Mouse (Mus musculus): ENCODE data around the gene Gm28729. TPM values are rescaled to one million over a fixed set of nuclear protein-coding genes. Genes with fewer than 3 reads are reported as not detected.
"Not testable (repeated sequence)": the region's sequence is repeated elsewhere in the genome, so short reads cannot be mapped to it uniquely, and the experiment has no call there.

Gm28729 gene
- total RNA-seq (2015) (0.42 TPM in 1 of 2 replicates, not detected in the other), total RNA-seq (2017) (0.20 TPM in 1 of 2 replicates, not detected in the other)

DNA sequence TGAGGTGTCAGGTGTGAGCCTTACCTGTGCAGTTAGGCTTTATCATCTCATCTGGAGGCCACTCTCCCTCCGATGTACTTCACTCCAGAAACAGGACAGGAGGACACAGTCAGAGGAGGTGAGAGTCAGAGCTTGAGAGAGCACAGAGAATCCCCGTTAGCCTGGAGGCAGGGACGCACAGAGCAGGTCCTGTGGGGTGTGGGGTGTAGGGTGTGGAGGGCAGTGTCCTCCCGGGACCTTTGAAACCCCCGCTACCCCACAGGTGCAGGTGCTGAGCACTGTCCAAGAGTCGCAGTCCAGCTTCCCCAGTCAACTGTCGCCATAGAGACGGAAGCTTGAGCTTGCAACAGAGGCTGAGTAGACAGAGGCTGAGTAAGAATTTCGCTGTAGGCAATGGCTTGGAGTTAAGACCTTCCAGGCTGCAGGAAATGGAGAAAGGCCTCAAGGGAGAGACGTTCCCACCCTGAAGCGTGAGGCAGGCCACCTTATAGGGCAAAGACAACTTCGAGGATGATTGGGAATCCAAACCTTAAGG lies at the start of gene Gm28729:
Gene Gm28729, minus strand, starts transcription at position 293 of the 535 bp plus-strand sequence.
- ATAC-seq (ENCODE audit: poor library complexity, severe bottlenecking) = peak; percentile 86

DNA sequence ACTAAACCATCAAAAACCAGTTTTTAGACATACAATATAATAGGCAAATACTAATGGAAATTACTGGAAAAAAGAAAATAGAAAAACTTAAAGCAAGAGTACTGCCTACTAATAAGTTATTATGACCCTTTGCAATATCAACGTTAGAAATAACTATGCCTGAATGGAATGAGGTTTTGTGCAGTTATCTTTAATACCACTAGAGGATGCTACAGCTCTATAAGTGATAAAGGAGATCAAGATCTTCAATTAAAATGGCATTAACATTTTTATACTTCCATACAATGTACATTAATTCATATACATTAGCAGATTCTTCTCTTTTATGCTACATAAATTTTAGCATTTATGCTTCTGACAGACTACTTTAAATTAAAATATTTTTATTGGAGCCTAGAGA lies 48.2 kb upstream of the Gm28729 start:
- ATAC-seq (ENCODE audit: poor library complexity, severe bottlenecking) = peak; percentile 52; the same call in 1 of the 2 replicates

DNA sequence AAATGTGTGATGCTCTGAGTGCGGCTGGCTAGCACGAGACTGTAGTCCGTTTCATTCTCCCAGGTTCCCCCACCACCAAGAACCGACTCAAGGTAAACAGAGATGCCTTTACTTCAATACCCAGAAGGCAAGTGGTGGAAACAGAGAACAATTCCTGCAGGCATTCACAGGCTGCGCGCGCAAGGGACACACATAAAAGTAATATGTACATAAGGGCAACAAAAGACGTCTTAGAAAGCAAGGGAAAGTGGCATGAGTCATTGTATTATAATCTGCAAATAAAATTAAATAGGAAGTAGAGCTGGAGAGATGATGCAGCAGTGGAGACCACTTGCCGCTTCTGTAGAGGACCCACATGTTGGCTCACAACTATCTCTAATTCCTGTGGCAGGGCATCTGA lies 47.7 kb upstream of the Gm28729 start:
- no peak for ATAC-seq (ENCODE audit: poor library complexity, severe bottlenecking)

DNA sequence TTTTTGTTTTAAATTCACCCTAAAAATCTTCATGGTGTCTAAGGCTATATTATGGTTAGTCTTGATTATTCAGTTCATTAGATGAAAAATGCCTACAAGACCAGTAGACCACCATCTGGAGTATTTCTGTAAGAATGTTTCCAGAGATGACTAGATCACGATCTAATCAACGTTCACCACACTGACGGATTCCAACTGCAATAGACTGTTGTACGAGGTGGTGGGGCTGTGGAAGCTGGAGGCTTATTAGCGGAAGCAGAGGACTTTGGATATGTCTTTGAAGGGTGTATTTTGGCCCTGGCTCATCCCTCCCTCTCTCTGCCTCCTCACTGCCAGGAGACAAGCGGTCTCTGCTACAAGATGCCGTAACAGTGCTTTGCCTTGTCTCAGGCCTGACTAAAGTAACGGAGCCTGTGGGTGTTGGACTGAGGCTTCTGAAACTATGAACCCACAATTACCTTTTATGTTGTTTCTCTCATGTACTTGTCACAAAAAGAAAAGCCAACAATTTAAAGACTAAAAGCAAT lies 41.5 kb upstream of the Gm28729 start:
- no peak for ATAC-seq (ENCODE audit: poor library complexity, severe bottlenecking)

DNA sequence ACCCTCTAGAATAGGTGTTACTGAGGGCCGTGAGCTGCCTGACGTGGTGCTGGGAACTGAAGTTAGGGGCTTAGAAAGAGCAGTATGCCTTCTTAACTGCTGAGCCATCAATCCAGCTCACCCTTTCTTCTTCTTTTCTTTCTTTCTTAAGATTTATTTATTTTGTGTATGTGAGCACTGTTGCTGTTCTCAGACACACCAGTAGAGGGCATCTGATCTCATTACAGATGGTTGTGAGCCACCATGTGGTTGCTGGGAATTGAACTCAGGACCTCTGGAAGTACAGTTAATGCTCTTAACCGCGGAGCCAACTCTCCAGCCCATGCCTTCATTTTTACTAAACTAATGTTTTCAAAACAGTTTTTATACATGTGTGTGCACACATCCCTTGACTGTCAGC lies 38.4 kb upstream of the Gm28729 start:
- ATAC-seq (ENCODE audit: poor library complexity, severe bottlenecking) = no peak

DNA sequence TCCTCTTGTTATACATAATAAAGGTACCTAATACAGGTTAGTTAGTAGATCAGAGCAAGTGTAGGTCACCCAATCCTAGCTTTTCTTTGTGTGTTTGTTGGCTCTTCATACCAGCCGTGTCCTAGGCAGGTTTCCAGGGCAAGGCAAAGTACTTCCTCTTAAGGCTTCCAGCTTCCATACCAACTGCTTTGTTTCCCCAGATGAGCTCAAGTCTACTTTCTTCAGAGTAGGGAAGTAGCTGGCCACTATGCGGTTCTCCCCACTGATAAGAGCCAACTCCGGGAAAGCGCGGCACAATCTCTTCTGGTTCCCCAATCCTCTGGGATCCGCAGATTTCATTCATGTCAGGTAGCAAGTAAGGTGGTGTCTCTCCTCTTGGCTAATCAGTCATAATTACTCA lies 34.1 kb upstream of the Gm28729 start:
- peak; percentile 62; the same call in 1 of the 2 replicates for ATAC-seq (ENCODE audit: poor library complexity, severe bottlenecking)

DNA sequence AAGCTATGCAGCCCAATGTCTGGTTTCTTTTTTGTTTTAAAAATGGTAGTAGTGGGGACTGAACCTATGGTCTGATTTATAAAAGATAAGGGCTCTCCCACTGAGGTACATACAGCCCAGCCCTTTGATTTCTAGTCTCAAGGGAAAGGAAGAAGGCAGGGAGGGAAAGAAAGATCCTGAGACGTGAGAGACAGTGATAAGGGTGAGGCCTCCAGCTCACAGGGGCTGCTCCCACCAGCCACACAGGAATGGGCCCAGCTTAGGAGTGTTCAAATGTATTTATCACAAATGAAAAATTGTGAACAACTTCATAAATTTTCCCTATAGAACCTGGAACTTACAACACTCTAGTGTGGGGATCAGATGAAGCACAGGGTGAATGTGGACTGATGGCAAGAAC lies 33.5 kb upstream of the Gm28729 start:
- ATAC-seq (ENCODE audit: poor library complexity, severe bottlenecking) = no peak

DNA sequence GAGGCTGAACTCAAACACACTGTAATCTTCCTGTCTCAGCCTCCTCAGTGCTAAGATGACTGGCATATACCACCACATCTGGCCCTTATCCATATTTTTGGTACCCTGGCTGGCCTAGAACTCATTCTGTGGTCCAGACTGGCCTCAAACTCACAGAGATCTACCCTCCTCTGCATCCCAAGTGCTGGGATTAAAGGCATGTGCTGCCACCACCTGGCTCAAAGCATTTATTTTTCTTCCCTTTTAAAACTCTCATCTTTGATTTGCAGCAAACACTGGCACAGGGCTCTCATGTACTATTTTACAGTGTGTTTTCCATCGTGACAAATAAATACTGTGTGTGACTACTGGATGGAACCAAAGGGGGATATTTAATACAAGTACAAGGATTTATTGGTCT lies 29.0 kb upstream of the Gm28729 start:
- ATAC-seq (ENCODE audit: poor library complexity, severe bottlenecking) = no peak

DNA sequence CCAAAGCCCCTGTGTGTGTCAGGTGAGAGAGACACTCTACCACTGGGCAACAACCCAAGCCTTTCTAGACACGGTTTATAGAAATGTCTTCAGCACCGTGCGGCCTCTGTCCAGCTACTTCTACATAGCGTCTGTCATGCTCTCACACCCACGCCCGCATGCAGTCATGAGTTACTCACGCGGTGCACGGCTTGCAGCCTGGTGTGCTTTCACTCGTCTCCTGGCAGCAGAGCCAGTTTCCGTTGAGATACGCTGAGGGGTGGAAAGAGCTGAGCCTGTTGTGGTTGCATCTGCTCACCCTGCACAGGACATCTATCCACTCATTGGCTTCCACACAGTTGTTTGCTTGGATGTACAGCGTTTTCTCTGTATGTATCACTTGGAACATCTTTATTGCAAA lies 20.3 kb upstream of the Gm28729 start:
- no peak for ATAC-seq (ENCODE audit: poor library complexity, severe bottlenecking)

DNA sequence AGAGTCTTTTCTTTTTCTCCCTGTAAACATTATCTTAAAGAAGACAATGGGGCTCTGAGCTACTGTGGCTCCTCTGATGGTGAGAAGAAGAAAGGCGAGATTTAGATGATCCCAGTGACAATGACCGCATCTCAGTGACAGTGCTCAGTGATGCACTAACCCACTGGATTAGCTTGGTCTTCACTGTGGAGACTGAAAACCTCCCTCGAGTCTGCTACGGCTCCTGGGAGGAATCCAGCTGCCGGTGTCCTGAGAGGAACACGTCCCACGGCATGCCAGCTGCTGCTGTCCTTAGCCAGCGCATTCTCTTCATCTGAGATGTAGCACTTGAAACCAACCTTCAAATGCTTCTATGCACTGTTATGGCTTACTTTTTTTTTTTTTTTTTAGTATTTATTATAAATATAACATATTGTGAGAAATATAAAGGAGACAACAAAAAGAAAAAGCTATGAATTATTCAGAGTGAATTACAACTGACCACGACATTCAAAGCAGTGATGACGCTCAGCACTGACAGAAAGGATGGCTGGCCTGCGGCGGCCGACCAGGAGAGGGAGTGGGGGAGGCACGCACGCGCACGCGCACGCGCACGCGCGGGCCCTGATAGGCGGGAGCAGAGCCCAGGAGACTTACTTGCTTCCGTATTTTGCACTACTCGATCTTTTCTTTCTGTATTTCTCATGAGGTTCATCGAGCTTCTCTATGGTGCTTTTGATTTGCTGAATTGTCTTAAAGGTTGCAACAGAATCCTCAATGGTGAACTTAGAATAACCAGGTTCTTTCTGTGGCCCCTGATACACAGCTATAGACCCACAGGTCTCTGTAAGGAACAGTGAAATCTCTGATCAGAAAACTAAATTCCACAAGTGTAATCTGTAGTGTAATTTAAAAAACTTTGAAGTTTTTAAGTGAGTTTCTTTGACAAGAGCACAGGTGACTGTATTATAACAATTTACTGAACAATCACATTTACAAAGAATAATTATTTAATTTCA lies 18.9 kb upstream of the Gm28729 start:
- peak; percentile 100 for ATAC-seq (ENCODE audit: poor library complexity, severe bottlenecking)

DNA sequence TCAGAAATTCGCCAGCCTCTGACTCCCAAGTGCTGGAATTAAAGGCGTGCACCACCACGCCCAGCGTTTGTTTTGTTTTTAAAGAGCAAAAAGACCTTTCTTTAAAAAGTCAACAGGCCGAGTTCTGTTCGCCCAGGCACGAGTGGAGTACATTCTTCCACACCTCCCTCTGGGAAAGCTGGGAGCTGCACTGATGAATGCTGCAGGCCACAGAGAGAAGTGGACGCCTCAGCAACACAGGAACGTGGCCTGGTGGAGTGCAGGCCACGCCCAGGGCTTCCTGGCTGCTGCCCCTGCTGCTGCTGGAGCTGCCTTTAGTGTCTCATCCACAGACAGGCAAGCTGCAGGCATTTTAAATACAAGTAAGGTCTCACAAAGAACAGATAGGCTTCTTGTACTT lies 13.9 kb upstream of the Gm28729 start:
- ATAC-seq (ENCODE audit: poor library complexity, severe bottlenecking) = no peak

DNA sequence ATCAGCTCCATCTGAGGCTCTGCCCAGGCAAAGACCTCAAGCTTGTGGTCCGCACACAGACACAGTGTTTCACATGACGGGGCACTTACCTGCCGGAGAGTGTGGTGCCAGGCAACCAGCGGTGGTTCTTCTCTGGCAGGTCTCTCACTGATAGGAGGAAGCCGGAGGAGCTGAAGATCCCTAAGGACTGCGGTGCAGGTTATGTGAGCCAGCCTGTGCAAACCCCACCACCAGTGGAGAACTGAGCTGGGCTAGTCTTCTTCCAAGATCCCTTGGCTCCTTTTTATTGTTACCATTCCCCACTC lies 12.5 kb upstream of the Gm28729 start:
- ATAC-seq (ENCODE audit: poor library complexity, severe bottlenecking) = no peak

DNA sequence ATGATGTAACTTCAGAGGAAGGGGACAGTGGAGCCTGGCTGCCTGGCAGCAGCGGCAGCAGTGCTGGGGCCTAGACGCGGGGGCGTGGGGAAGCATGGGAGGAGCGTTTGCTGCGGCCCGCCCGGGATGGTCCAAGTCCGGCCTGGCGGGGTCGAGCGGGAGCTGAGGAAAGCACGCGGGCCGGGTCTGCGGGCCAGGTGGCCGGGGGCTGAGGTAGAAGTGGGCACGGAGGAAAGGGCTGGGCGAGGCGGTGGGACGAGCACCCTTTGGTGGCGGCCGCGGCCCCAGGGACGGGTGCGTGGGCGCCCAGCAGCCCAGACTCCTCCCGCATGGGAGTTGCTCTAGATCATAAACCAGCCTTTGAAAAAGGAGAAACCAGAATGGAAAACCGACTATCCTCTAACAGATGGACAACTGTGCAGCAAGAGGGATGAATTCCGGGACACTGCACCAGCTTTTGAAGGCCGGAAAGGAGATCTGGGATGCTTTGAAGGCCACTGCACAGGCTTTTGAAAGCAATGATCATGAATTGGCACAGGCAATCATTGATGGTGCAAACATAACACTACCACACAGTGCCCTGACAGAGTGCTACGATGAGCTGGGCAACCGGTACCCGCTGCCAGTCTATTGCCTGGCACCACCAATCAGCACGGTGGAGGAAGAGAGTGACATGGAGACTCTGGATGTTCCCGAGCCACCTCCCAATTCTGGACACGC lies 12.0 kb upstream of the Gm28729 start:
- ATAC-seq (ENCODE audit: poor library complexity, severe bottlenecking) = peak; percentile 81

DNA sequence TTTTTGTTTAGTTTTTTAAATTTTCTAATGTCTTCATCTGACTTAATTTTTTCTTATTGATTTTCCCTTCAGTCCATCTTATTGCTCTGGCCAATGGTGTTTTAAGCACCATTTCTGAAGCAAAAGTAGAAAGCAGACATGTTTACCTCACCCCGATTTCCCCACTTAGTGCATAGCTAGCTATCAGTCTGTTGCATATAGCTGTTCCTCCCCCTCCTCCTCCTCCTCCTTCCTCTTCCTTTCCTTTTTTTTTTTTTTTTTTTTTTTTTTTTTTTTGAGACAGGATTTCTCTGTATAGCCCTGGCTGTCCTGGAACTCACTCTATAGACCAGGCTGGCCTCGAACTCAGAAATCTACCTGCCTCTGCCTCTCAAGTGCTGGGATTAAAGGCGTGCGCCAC lies 11.0 kb upstream of the Gm28729 start:
- not testable (repeated sequence) for ATAC-seq (ENCODE audit: poor library complexity, severe bottlenecking)

DNA sequence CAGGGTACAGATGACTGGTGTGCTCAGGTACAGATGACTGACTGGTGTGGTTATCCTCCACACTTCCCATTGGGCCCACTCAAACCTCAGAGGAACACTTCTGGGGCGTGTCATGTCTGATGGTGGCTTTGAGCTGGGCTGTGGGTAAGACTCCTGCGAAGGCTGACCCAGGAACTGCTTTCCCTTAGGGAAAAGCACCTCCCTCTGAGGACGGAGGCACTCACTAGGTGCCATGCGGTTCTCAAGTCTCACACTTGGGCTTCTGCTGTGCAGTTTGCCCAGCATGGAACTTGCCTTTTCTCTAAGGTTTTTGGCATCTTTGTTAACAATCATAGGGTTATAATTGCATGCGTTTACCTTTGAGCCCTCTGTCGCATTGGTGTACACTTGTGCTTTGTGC lies 10.4 kb upstream of the Gm28729 start:
- peak; percentile 37 for ATAC-seq (ENCODE audit: poor library complexity, severe bottlenecking)

DNA sequence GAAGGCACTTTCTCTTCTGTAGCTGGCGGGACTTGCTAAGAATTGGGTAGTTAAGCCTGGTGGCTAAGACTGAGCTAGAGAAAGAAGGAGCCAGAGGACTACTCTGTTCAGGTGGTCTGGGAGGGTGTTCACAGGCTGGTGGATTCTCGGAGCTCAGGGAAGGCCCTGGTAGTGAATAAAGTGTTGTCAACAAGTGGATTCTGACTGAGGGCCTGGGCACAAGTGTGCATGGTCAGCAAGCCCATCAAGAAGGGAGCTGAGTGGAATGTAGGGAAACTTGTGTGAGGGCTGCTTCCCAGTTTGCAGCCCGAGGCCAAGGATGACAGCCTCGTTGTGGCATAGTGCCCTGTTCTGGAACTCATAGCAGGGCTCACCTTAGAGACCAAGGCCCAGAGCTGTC lies 9.2 kb upstream of the Gm28729 start:
- ATAC-seq (ENCODE audit: poor library complexity, severe bottlenecking) = no peak

DNA sequence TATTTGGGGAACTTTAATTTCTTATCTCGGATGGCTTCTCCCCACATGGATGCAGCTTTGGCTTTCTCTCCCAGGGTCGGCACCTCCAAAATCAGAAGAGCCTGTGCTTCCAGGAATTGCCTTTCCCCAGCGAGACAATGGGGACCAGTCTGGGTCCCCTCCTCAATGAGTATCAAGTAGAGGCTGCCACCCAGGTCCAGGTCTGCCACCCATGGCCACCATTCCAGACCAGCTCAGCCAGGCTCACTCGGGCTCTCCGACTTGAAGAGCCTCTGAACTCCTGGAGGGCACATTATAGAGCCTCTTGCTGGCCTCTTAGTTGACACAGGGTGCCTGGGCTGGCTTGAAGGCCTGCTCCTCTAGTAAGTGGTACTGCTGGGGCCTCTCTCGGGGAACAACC lies 8.4 kb upstream of the Gm28729 start:
- no peak for ATAC-seq (ENCODE audit: poor library complexity, severe bottlenecking)

DNA sequence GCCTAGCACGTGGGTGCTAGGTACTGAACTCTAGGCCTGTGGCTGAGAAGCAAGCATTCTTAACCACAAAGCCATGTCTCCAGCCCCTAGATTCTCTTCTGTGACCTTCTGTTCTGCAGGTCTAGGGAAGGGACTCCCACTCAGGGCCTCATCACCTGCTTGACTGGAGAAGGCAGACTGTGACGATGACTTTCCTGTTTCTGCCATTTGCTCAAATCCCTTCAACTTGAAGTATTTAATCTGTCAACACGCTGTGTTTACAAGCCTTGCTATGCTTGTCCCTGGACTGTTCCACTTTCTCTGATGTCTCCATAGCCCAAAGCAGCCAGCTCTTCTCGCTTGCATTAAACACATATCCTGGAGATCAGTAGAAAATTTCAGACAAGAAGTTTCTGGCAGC lies 7.5 kb upstream of the Gm28729 start:
- ATAC-seq (ENCODE audit: poor library complexity, severe bottlenecking) = no peak

DNA sequence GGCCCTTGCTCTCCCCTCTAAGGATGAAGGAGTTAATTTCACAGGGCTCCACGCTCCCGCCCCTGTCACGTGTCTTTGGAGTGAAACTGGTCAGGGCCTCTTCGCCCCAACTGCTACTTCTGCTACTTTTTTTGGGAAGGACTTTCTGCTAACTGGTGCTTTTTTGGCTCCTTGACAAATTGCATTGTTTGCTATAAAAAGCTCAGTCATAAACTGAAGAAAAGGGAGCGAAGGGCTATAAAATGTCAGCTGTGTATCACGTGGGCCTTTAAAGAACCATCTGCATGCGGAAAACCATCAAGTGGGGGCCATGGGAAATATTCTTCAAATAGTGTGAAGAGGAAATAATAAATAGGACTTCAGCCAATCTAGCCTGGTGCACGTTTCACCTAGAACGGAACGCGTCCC lies 5.6 kb upstream of the Gm28729 start:
- ATAC-seq (ENCODE audit: poor library complexity, severe bottlenecking) = peak; percentile 65

DNA sequence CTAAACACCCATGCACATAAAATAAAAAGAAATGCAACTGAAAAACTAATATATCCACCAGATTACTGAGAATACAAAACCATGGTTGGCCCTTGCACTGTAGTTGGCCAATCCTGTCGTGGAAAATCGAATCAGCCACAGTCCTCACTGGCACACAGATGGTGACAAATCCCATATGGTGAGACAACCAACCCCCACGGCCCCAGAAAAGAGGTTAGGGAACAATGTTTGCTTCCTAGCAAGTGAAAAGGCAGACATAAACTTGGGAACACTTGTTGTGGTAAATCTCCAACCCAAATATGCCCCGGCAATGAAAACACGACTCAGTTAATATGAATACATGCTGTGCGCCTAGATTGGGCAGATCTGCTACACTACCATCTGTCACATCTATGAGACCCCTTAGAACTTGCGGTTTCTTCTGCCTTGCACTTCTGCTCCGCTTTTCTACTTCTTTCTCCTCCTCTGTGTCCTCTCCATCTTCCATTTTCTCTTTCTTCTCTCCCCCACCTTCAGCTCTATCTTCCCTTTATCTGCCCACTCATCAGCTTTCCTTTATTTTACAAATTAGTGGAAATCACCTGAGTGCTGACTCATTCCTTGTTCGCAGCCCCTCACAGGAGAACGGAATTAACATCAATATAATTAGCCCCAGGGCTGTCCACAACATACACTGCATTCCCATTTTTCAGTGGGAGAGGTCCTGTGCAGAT lies 5.1 kb upstream of the Gm28729 start:
- ATAC-seq (ENCODE audit: poor library complexity, severe bottlenecking) = no peak

DNA sequence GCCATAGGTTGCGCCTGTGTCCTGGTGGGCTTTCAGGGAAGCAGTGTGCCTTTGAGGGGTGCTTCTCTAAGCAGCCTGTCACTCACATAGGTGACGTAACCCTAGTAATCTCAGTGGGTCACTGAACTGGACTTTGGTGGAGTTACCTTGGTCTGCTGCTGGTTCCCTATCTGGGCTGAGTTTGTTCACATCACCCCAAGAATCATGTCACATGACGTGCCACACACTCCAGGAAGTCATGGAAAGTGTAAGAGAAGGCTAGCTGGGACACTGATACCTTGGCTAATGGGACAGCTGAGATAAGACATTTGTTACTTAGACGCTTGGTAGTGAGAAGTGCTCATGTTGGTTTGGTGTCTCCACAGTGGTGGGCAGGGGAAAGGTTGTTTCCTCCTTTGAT lies 947 bp upstream of the Gm28729 start:
- peak; percentile 16; the same call in 1 of the 2 replicates for ATAC-seq (ENCODE audit: poor library complexity, severe bottlenecking)

Measured in megakaryocyte, adult 5-6 weeks (primary cell).